Mouse (Mus musculus): ENCODE data around the gene Zfp511. TPM values are rescaled to one million over a fixed set of nuclear protein-coding genes. Genes with fewer than 3 reads are reported as not detected.

Gene Zfp511
- polyA plus RNA-seq, 1 experiment = 27.2 TPM

- no peak for TF ChIP-seq CTCF (IDR thresholded peaks at IDR 0.05; ENCODE audit: control insufficient read depth, insufficient read depth, low read length)
- no peak for TF ChIP-seq POLR2A (IDR thresholded peaks at IDR 0.05; ENCODE audit: borderline replicate concordance, control insufficient read depth, low read depth, low read length)
- Histone ChIP-seq H3K4me1 (ENCODE audit: control insufficient read depth, insufficient read depth, low read length) (no peaks in the 10 kb centered on the region), H3K4me3 (replicated peaks; ENCODE audit: control insufficient read depth, low read depth, low read length) (no peak overlapping the region), H3K27ac (ENCODE audit: control insufficient read depth, insufficient read depth, low read depth, low read length, poor library complexity) (no peak overlapping the region)
- WGBS = 94% methylated on average over 9 of the region's 9 CpGs
Measured at GRCm38 (mm10) chr7:140033386-140033785, 2.8 kb upstream of the Zfp511 start.

GRCm38 (mm10) chr7:140035456-140035855 lies 735 bp upstream of the Zfp511 start:
- TF ChIP-seq CTCF (IDR thresholded peaks at IDR 0.05; ENCODE audit: control insufficient read depth, insufficient read depth, low read length) = no peak
- no peak for TF ChIP-seq POLR2A (IDR thresholded peaks at IDR 0.05; ENCODE audit: borderline replicate concordance, control insufficient read depth, low read depth, low read length)
- no peaks in the 10 kb centered on the region for H3K4me1 ChIP-seq (ENCODE audit: control insufficient read depth, insufficient read depth, low read length)
- no peak overlapping the region for H3K27ac ChIP-seq (ENCODE audit: control insufficient read depth, insufficient read depth, low read depth, low read length, poor library complexity)
- WGBS = 9% methylated on average over 7 of the region's 7 CpGs
- H3K4me3 ChIP-seq (replicated peaks; ENCODE audit: control insufficient read depth, low read depth, low read length) = peak overlapping the region; percentile 80

DNA sequence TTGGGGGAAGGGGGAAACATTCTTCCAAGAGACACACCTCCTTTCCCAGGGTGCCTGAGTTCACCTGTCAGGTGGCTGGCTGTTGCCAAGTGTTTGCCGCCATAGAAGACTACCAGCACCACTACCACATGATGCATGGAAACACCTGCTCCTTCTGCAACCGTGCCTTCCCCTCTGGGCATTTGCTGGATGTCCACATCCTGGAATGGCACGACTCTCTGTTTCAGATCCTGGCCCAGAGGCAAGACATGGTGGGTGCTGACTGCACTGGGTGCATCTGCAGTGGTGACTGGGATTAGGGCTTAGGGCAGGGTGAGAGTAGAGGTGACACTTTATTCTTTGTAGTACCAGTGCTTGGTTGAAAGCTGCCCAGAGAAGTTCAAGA lies 972 bp downstream of the Zfp511 start:
- H3K4me1 ChIP-seq (ENCODE audit: control insufficient read depth, insufficient read depth, low read length) = no peaks in the 10 kb centered on the region
- H3K27ac ChIP-seq (ENCODE audit: control insufficient read depth, insufficient read depth, low read depth, low read length, poor library complexity) = no peak overlapping the region
- WGBS = 70% methylated on average over 3 of the region's 3 CpGs
- H3K4me3 ChIP-seq (replicated peaks; ENCODE audit: control insufficient read depth, low read depth, low read length) = no peak overlapping the region
- TF ChIP-seq CTCF (IDR thresholded peaks at IDR 0.05; ENCODE audit: control insufficient read depth, insufficient read depth, low read length) (no peak), POLR2A (IDR thresholded peaks at IDR 0.05; ENCODE audit: borderline replicate concordance, control insufficient read depth, low read depth, low read length) (no peak)

- no peak for TF ChIP-seq CTCF (IDR thresholded peaks at IDR 0.05; ENCODE audit: control insufficient read depth, insufficient read depth, low read length)
- no peak for TF ChIP-seq POLR2A (IDR thresholded peaks at IDR 0.05; ENCODE audit: borderline replicate concordance, control insufficient read depth, low read depth, low read length)
- Histone ChIP-seq H3K4me1 (ENCODE audit: control insufficient read depth, insufficient read depth, low read length) (no peaks in the 10 kb centered on the region; the same call in 1 of the 2 replicates), H3K27ac (ENCODE audit: control insufficient read depth, insufficient read depth, low read depth, low read length, poor library complexity) (no peak overlapping the region), H3K4me3 (replicated peaks; ENCODE audit: control insufficient read depth, low read depth, low read length) (no peak overlapping the region)
- 59% methylated on average over 3 of the region's 3 CpGs for WGBS
Measured at GRCm38 (mm10) chr7:140042728-140043127, 6.5 kb downstream of the Zfp511 start.

DNA sequence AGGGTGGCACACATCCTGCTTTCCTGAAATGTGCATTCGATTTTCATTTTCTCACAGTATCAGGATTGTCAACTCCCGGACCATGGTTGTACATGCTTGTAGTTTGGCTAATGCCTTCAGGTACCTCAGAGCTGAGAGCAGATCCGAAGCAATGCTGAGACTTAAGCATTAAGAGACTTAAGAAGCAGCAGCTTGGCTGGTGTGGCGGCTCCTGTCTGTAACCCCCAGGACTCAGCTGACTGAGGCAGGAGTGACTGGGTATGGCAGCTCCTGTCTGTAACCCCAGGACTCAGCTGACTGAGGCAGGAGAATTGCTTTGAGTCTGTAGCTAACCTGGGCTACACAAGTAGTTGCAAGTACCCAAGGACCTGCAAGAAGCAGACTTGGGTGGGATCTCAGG lies 9.4 kb downstream of the Zfp511 start:
- H3K4me1 ChIP-seq (ENCODE audit: control insufficient read depth, insufficient read depth, low read length) = no peaks in the 10 kb centered on the region; the same call in 1 of the 2 replicates
- WGBS = 74% methylated on average over 4 of the region's 4 CpGs
- TF ChIP-seq POLR2A (IDR thresholded peaks at IDR 0.05; ENCODE audit: borderline replicate concordance, control insufficient read depth, low read depth, low read length) (no peak), CTCF (IDR thresholded peaks at IDR 0.05; ENCODE audit: control insufficient read depth, insufficient read depth, low read length) (no peak)

GRCm38 (mm10) chr7:140047811-140048311 lies 11.7 kb downstream of the Zfp511 start:
- no peak for TF ChIP-seq POLR2A (IDR thresholded peaks at IDR 0.05; ENCODE audit: borderline replicate concordance, control insufficient read depth, low read depth, low read length)
- no peak for TF ChIP-seq CTCF (IDR thresholded peaks at IDR 0.05; ENCODE audit: control insufficient read depth, insufficient read depth, low read length)
- 2% methylated on average over 33 of the region's 33 CpGs for whole genome bisulfite sequencing
- no peak overlapping the region for H3K27ac ChIP-seq (ENCODE audit: control insufficient read depth, insufficient read depth, low read depth, low read length, poor library complexity)
- H3K4me3 ChIP-seq (replicated peaks; ENCODE audit: control insufficient read depth, low read depth, low read length) = no peak overlapping the region
- H3K4me1 ChIP-seq (ENCODE audit: control insufficient read depth, insufficient read depth, low read length) = no peaks in the 10 kb centered on the region

More for the DNA sequence above, 9.4 kb downstream of the Zfp511 start:
- Histone ChIP-seq H3K27ac (ENCODE audit: control insufficient read depth, insufficient read depth, low read depth, low read length, poor library complexity) (no peak overlapping the region), H3K4me3 (replicated peaks; ENCODE audit: control insufficient read depth, low read depth, low read length) (no peak overlapping the region)

DNA sequence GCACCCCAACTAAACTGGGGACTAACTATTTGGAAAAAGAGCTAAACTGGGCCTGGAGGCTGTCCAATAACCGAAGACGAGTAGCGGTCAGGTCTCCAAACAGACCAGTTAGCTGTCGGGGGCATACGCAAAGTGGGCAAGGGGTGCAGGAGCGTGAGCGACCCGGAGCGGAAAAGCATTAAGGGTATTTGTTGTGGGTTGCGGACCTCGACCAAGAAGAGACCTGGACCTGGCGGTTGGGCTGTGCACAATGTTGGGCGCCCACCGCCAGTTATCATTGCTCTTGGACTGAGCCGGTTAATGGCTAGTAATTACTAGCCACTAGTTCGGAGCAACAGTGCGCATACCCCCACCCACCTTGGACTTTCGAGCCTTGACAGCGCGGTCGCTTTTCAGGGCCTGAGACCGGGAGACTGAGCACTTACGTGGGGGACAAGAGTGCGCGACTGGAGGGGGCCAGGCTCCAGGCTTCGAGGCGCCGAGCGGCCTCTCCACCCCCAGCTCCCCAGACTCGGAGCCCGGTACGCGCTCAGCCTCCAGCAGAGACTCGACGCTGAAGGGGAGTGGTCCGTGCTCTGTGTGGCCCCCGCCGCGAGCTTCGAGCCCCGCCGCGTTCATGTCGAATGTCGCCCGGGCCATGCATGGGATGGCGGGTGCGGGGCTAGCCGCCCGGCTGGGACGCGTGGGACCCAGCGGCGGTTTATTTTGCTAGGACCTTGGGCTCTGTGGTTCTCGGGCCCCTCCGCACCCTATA lies 12.3 kb downstream of the Zfp511 start, which contains the start of gene Msx3:
Gene Msx3, minus strand, starts transcription at position 729 of the 754 bp plus-strand sequence.
- TF ChIP-seq POLR2A (IDR thresholded peaks at IDR 0.05; ENCODE audit: borderline replicate concordance, control insufficient read depth, low read depth, low read length) = no peak
- no peak for TF ChIP-seq CTCF (IDR thresholded peaks at IDR 0.05; ENCODE audit: control insufficient read depth, insufficient read depth, low read length)
- Histone ChIP-seq H3K27ac (ENCODE audit: control insufficient read depth, insufficient read depth, low read depth, low read length, poor library complexity) (no peak within 1 kb of the TSS), H3K4me3 (replicated peaks; ENCODE audit: control insufficient read depth, low read depth, low read length) (peak within 1 kb of the TSS; percentile 12), H3K4me1 (ENCODE audit: control insufficient read depth, insufficient read depth, low read length) (no peaks in the 10 kb centered on the region)
- WGBS = 4% methylated on average over 56 of the region's 56 CpGs

GRCm38 (mm10) chr7:140049115-140049689 lies 13.0 kb downstream of the Zfp511 start:
- TF ChIP-seq POLR2A (IDR thresholded peaks at IDR 0.05; ENCODE audit: borderline replicate concordance, control insufficient read depth, low read depth, low read length) (no peak), CTCF (IDR thresholded peaks at IDR 0.05; ENCODE audit: control insufficient read depth, insufficient read depth, low read length) (no peak)
- WGBS = 1% methylated on average over 34 of the region's 34 CpGs
- peak overlapping the region; percentile 12 for H3K4me3 ChIP-seq (replicated peaks; ENCODE audit: control insufficient read depth, low read depth, low read length)

More at GRCm38 (mm10) chr7:140049115-140049689, 13.0 kb downstream of the Zfp511 start:
- Histone ChIP-seq H3K27ac (ENCODE audit: control insufficient read depth, insufficient read depth, low read depth, low read length, poor library complexity) (no peak overlapping the region), H3K4me1 (ENCODE audit: control insufficient read depth, insufficient read depth, low read length) (no peaks in the 10 kb centered on the region)
